Mouse (Mus musculus): Measurements from ENCODE around the gene Kdm7a. TPM values are rescaled to one million over a fixed set of nuclear protein-coding genes. Genes with fewer than 3 reads are reported as not detected.

Kdm7a gene
- 2.3 and 2.8 TPM in 2 replicates for polyA plus RNA-seq (2012; rRNA removed)

- WGBS: 4% methylated on average over 124 of the region's 124 CpGs
- TF ChIP-seq CTCF (conservative IDR thresholded peaks at IDR 0.05; ENCODE audit: insufficient read depth, insufficient read length, low read depth, low read length): no peak
- peak; percentile 14 for TF ChIP-seq POLR2A (IDR thresholded peaks at IDR 0.05; ENCODE audit: low read depth, low read length)
- Histone ChIP-seq H3K27me3 (replicated peaks; ENCODE audit: control insufficient read depth, insufficient read depth, low read length) (no peaks in the 10 kb centered on the region), H3K4me3 (ENCODE audit: insufficient read depth, low read depth, low read length) (peak within 1 kb of the TSS; percentile 100), H3K27ac (ENCODE audit: insufficient read depth, low read depth, low read length) (peak within 1 kb of the TSS; percentile 97), H3K4me1 (ENCODE audit: control insufficient read depth, insufficient read depth, low read length) (no peaks in the 10 kb centered on the region; the same call in 1 of the 2 replicates), H3K36me3 (ENCODE audit: control insufficient read depth, insufficient read depth, low read length) (no peaks in the 10 kb centered on the region)
- DNase-seq: peak; percentile 93
Measured at GRCm38 (mm10) chr6:39206581-39207461, at the start of gene Kdm7a. Kdm7a (minus strand) TSS chr6:39206789.

GRCm38 (mm10) chr6:39255271-39255670 lies 48.7 kb upstream of the Kdm7a start:
- H3K4me3 ChIP-seq (ENCODE audit: insufficient read depth, low read depth, low read length): no peak overlapping the region
- no peaks in the 10 kb centered on the region for H3K4me1 ChIP-seq (ENCODE audit: control insufficient read depth, insufficient read depth, low read length)
- no peaks in the 10 kb centered on the region for H3K27me3 ChIP-seq (replicated peaks; ENCODE audit: control insufficient read depth, insufficient read depth, low read length)
- WGBS: 78% methylated on average over 8 of the region's 8 CpGs
- DNase-seq: no peak
- no peaks in the 10 kb centered on the region for H3K36me3 ChIP-seq (ENCODE audit: control insufficient read depth, insufficient read depth, low read length)
- no peak overlapping the region for H3K27ac ChIP-seq (ENCODE audit: insufficient read depth, low read depth, low read length)
- TF ChIP-seq POLR2A (IDR thresholded peaks at IDR 0.05; ENCODE audit: low read depth, low read length): no peak
- no peak for TF ChIP-seq CTCF (conservative IDR thresholded peaks at IDR 0.05; ENCODE audit: insufficient read depth, insufficient read length, low read depth, low read length)

GRCm38 (mm10) chr6:39250055-39250454 lies 43.5 kb upstream of the Kdm7a start:
- Histone ChIP-seq H3K4me3 (ENCODE audit: insufficient read depth, low read depth, low read length) (no peak overlapping the region), H3K4me1 (ENCODE audit: control insufficient read depth, insufficient read depth, low read length) (no peaks in the 10 kb centered on the region), H3K36me3 (ENCODE audit: control insufficient read depth, insufficient read depth, low read length) (no peaks in the 10 kb centered on the region), H3K27ac (ENCODE audit: insufficient read depth, low read depth, low read length) (no peak overlapping the region), H3K27me3 (replicated peaks; ENCODE audit: control insufficient read depth, insufficient read depth, low read length) (no peaks in the 10 kb centered on the region)
- 90% methylated on average over 2 of the region's 2 CpGs for WGBS
- no peak for DNase-seq
- TF ChIP-seq POLR2A (IDR thresholded peaks at IDR 0.05; ENCODE audit: low read depth, low read length) (no peak), CTCF (conservative IDR thresholded peaks at IDR 0.05; ENCODE audit: insufficient read depth, insufficient read length, low read depth, low read length) (no peak; the same call in 1 of the 2 replicates)

GRCm38 (mm10) chr6:39249176-39249770 lies 42.7 kb upstream of the Kdm7a start:
- TF ChIP-seq CTCF (conservative IDR thresholded peaks at IDR 0.05; ENCODE audit: insufficient read depth, insufficient read length, low read depth, low read length) (no peak), POLR2A (IDR thresholded peaks at IDR 0.05; ENCODE audit: low read depth, low read length) (no peak)
- Histone ChIP-seq H3K27ac (ENCODE audit: insufficient read depth, low read depth, low read length) (no peak overlapping the region), H3K27me3 (replicated peaks; ENCODE audit: control insufficient read depth, insufficient read depth, low read length) (no peaks in the 10 kb centered on the region), H3K4me3 (ENCODE audit: insufficient read depth, low read depth, low read length) (no peak overlapping the region), H3K36me3 (ENCODE audit: control insufficient read depth, insufficient read depth, low read length) (no peaks in the 10 kb centered on the region), H3K4me1 (ENCODE audit: control insufficient read depth, insufficient read depth, low read length) (no peaks in the 10 kb centered on the region)
- 68% methylated on average over 16 of the region's 16 CpGs for WGBS
- no peak for DNase-seq

GRCm38 (mm10) chr6:39244066-39244465 lies 37.5 kb upstream of the Kdm7a start:
- no peak for DNase-seq
- Histone ChIP-seq H3K36me3 (ENCODE audit: control insufficient read depth, insufficient read depth, low read length) (no peaks in the 10 kb centered on the region), H3K4me1 (ENCODE audit: control insufficient read depth, insufficient read depth, low read length) (peaks cover 22% of the 10 kb centered on the region), H3K4me3 (ENCODE audit: insufficient read depth, low read depth, low read length) (no peak overlapping the region), H3K27me3 (replicated peaks; ENCODE audit: control insufficient read depth, insufficient read depth, low read length) (no peaks in the 10 kb centered on the region), H3K27ac (ENCODE audit: insufficient read depth, low read depth, low read length) (no peak overlapping the region; the same call in 1 of the 2 replicates)
- TF ChIP-seq CTCF (conservative IDR thresholded peaks at IDR 0.05; ENCODE audit: insufficient read depth, insufficient read length, low read depth, low read length) (no peak), POLR2A (IDR thresholded peaks at IDR 0.05; ENCODE audit: low read depth, low read length) (no peak)
- 50% methylated on average over 9 of the region's 9 CpGs for WGBS

GRCm38 (mm10) chr6:39243511-39243961 lies 36.9 kb upstream of the Kdm7a start:
- Histone ChIP-seq H3K4me1 (ENCODE audit: control insufficient read depth, insufficient read depth, low read length) (peaks cover 22% of the 10 kb centered on the region), H3K27ac (ENCODE audit: insufficient read depth, low read depth, low read length) (peak overlapping the region; percentile 58; the same call in 1 of the 2 replicates), H3K4me3 (ENCODE audit: insufficient read depth, low read depth, low read length) (no peak overlapping the region), H3K36me3 (ENCODE audit: control insufficient read depth, insufficient read depth, low read length) (no peaks in the 10 kb centered on the region), H3K27me3 (replicated peaks; ENCODE audit: control insufficient read depth, insufficient read depth, low read length) (no peaks in the 10 kb centered on the region)
- peak; percentile 85 for DNase-seq
- 28% methylated on average over 8 of the region's 8 CpGs for WGBS
- TF ChIP-seq CTCF (conservative IDR thresholded peaks at IDR 0.05; ENCODE audit: insufficient read depth, insufficient read length, low read depth, low read length) (no peak), POLR2A (IDR thresholded peaks at IDR 0.05; ENCODE audit: low read depth, low read length) (no peak)

Data from kidney, adult 2 months (tissue).